Mouse (Mus musculus): ENCODE results near the gene Hist3h2a. TPM values are rescaled to one million over a fixed set of nuclear protein-coding genes. Genes with fewer than 3 reads are reported as not detected.
A peak's percentile ranks its signal among the peaks of the same experiment; 100 is the strongest.

Gene Hist3h2a
- polyA plus RNA-seq, 1 experiment from 2014 or later = 13.7 TPM

- Histone ChIP-seq H3K27ac (peak overlapping the region; percentile 92), H3K27me3 (no peaks in the 10 kb centered on the region; the same call in 1 of the 2 replicates), H3K4me3 (replicated peaks) (peak overlapping the region; percentile 58), H3K4me2 (peak overlapping the region; percentile 74), H3K9me3 (replicated peaks) (no peaks in the 10 kb centered on the region), H3K9ac (peak overlapping the region; percentile 75), H3K4me1 (replicated peaks) (peaks cover 61% of the 10 kb centered on the region), H3K36me3 (peaks cover 35% of the 10 kb centered on the region)
- ATAC-seq (ENCODE audit: low read depth) (peak; percentile 80), DNase-seq (peak; percentile 73)
- WGBS (ENCODE audit: insufficient replicate concordance) = 3% methylated on average over 20 of the region's 20 CpGs
These were observed 26.5 kb upstream of the Hist3h2a start for GRCm38 (mm10) chr11:58927790-58928651.

GRCm38 (mm10) chr11:58929055-58929454 lies 25.4 kb upstream of the Hist3h2a start:
- Histone ChIP-seq H3K27ac (peak overlapping the region; percentile 92), H3K36me3 (peaks cover 35% of the 10 kb centered on the region), H3K9ac (peak overlapping the region; percentile 43; the same call in 1 of the 2 replicates), H3K4me3 (replicated peaks) (no peak overlapping the region), H3K9me3 (replicated peaks) (no peaks in the 10 kb centered on the region), H3K4me2 (no peak overlapping the region), H3K4me1 (replicated peaks) (peaks cover 61% of the 10 kb centered on the region), H3K27me3 (no peaks in the 10 kb centered on the region)
- WGBS (ENCODE audit: insufficient replicate concordance) = 54% methylated on average over 4 of the region's 4 CpGs
- ATAC-seq (ENCODE audit: low read depth) = no peak
- DNase-seq = no peak

DNA sequence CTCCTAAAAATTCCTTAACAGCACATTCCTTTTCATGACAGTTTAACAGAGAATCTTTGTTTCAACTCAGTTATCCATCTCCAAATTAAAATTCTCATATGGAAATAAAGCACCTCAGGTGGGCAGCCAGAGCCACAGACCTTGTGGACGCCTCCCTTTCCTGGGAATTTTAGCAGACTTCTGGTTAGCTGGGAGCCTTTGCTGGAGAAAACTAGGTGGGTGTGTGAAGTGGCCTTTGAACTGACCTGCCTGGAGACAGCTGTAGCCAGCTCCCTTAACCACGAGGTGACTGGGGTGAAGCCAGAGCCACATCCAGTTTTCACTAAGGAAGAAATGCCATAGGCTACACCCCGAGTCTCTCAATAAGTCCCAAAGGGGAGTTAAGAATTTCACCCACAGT lies 24.8 kb upstream of the Hist3h2a start:
- 44% methylated on average over 3 of the region's 3 CpGs for WGBS (ENCODE audit: insufficient replicate concordance)
- Histone ChIP-seq H3K9me3 (replicated peaks) (no peaks in the 10 kb centered on the region), H3K27me3 (no peaks in the 10 kb centered on the region), H3K9ac (peak overlapping the region; percentile 43), H3K4me2 (peak overlapping the region; percentile 21), H3K4me3 (replicated peaks) (no peak overlapping the region), H3K27ac (peak overlapping the region; percentile 92), H3K36me3 (peaks cover 39% of the 10 kb centered on the region), H3K4me1 (replicated peaks) (peaks cover 61% of the 10 kb centered on the region)
- no peak for DNase-seq
- no peak for ATAC-seq (ENCODE audit: low read depth)

- no peaks in the 10 kb centered on the region for H3K27me3 ChIP-seq
- H3K4me3 ChIP-seq (replicated peaks) = no peak overlapping the region
- WGBS (ENCODE audit: insufficient replicate concordance) = 19% methylated on average over 3 of the region's 3 CpGs
- H3K36me3 ChIP-seq = peaks cover 42% of the 10 kb centered on the region
- peaks cover 61% of the 10 kb centered on the region for H3K4me1 ChIP-seq (replicated peaks)
- H3K27ac ChIP-seq = peak overlapping the region; percentile 92
- 0 out of 2 replicates have a peak overlapping the region, but pooled peaks have one; percentile 43 for H3K9ac ChIP-seq
- ATAC-seq (ENCODE audit: low read depth) (peak; percentile 65), DNase-seq (no peak)
- no peaks in the 10 kb centered on the region for H3K9me3 ChIP-seq (replicated peaks)
- H3K4me2 ChIP-seq = no peak overlapping the region
These were observed 24.2 kb upstream of the Hist3h2a start for GRCm38 (mm10) chr11:58930254-58930653.

DNA sequence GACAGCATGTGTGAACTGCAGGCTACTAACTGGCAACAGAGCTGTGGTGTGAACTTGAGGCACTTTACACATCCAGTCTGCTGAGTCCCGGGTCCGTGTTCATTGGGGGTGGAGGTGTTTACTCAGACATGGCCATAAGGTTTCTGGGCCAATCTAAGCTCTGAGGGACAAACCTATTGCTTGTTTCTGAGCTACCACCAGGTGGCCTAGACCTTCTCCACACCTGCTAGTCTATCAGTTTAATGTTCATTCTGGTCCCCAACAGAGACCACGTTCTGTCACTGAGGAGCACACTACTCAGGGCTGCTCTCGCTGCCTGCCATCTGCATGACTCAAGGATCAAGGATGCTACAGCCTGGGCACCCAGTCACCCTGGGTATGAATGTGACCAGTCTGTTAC lies 22.9 kb upstream of the Hist3h2a start:
- 72% methylated on average over 4 of the region's 4 CpGs for WGBS (ENCODE audit: insufficient replicate concordance)
- DNase-seq = no peak
- Histone ChIP-seq H3K4me1 (replicated peaks) (peaks cover 63% of the 10 kb centered on the region), H3K9me3 (replicated peaks) (no peaks in the 10 kb centered on the region), H3K36me3 (peaks cover 54% of the 10 kb centered on the region), H3K9ac (no peak overlapping the region), H3K4me2 (no peak overlapping the region), H3K4me3 (replicated peaks) (no peak overlapping the region), H3K27me3 (no peaks in the 10 kb centered on the region), H3K27ac (peak overlapping the region; percentile 92)
- no peak for ATAC-seq (ENCODE audit: low read depth)

- H3K4me1 ChIP-seq (replicated peaks) = peaks cover 35% of the 10 kb centered on the region
- H3K4me3 ChIP-seq (replicated peaks) = peak overlapping the region; percentile 94
- peak overlapping the region; percentile 98 for H3K9ac ChIP-seq
- WGBS (ENCODE audit: insufficient replicate concordance) = 1% methylated on average over 13 of the region's 13 CpGs
- H3K4me2 ChIP-seq = peak overlapping the region; percentile 96
- peak; percentile 37 for ATAC-seq (ENCODE audit: low read depth)
- peaks cover 7% of the 10 kb centered on the region for H3K27me3 ChIP-seq
- peak overlapping the region; percentile 95 for H3K27ac ChIP-seq
- DNase-seq = no peak
- H3K36me3 ChIP-seq = peaks cover 41% of the 10 kb centered on the region
- no peaks in the 10 kb centered on the region for H3K9me3 ChIP-seq (replicated peaks)
These were observed 16.6 kb upstream of the Hist3h2a start for GRCm38 (mm10) chr11:58937909-58938308.

- peaks cover 13% of the 10 kb centered on the region for H3K27me3 ChIP-seq
- peaks cover 35% of the 10 kb centered on the region for H3K36me3 ChIP-seq
- no peaks in the 10 kb centered on the region for H3K9me3 ChIP-seq (replicated peaks)
- H3K4me2 ChIP-seq = peak within 1 kb of the TSS; percentile 96
- peaks cover 35% of the 10 kb centered on the region for H3K4me1 ChIP-seq (replicated peaks)
- peak within 1 kb of the TSS; percentile 98 for H3K9ac ChIP-seq
- WGBS (ENCODE audit: insufficient replicate concordance) = under 1% methylated on average over 95 of the region's 95 CpGs
- peak; percentile 95 for ATAC-seq (ENCODE audit: low read depth)
- DNase-seq = peak; percentile 79
- H3K27ac ChIP-seq = peak within 1 kb of the TSS; percentile 95
- peak within 1 kb of the TSS; percentile 94 for H3K4me3 ChIP-seq (replicated peaks)
These were observed 16.0 kb upstream of the Hist3h2a start, which contains the start of gene Rnf187 for GRCm38 (mm10) chr11:58938322-58939087. Gene Rnf187 (minus strand): TSS chr11:58938916.

- peak overlapping the region; percentile 95 for H3K27ac ChIP-seq
- H3K27me3 ChIP-seq = peaks cover 18% of the 10 kb centered on the region
- peaks cover 29% of the 10 kb centered on the region for H3K36me3 ChIP-seq
- H3K4me2 ChIP-seq = peak overlapping the region; percentile 96
- 23% methylated on average over 6 of the region's 6 CpGs for WGBS (ENCODE audit: insufficient replicate concordance)
- H3K4me1 ChIP-seq (replicated peaks) = peaks cover 35% of the 10 kb centered on the region
- H3K9me3 ChIP-seq (replicated peaks) = no peaks in the 10 kb centered on the region
- ATAC-seq (ENCODE audit: low read depth) (no peak), DNase-seq (no peak)
- H3K9ac ChIP-seq = peak overlapping the region; percentile 98
- peak overlapping the region; percentile 94 for H3K4me3 ChIP-seq (replicated peaks)
These were observed 15.4 kb upstream of the Hist3h2a start for GRCm38 (mm10) chr11:58939088-58939439.

- 65% methylated on average over 5 of the region's 5 CpGs for WGBS (ENCODE audit: insufficient replicate concordance)
- peaks cover 69% of the 10 kb centered on the region for H3K27me3 ChIP-seq
- no peaks in the 10 kb centered on the region for H3K9me3 ChIP-seq (replicated peaks)
- H3K27ac ChIP-seq = no peak overlapping the region
- DNase-seq = no peak
- H3K9ac ChIP-seq = no peak overlapping the region
- no peaks in the 10 kb centered on the region for H3K36me3 ChIP-seq
- no peak overlapping the region for H3K4me2 ChIP-seq
- no peak for ATAC-seq (ENCODE audit: low read depth)
- H3K4me1 ChIP-seq (replicated peaks) = peaks cover 22% of the 10 kb centered on the region
- no peak overlapping the region for H3K4me3 ChIP-seq (replicated peaks)
These were observed 10.3 kb upstream of the Hist3h2a start for GRCm38 (mm10) chr11:58944136-58944535.

- 53% methylated on average over 3 of the region's 3 CpGs for WGBS (ENCODE audit: insufficient replicate concordance)
These were observed 7.2 kb upstream of the Hist3h2a start for GRCm38 (mm10) chr11:58947306-58947705.

More at GRCm38 (mm10) chr11:58947306-58947705, 7.2 kb upstream of the Hist3h2a start:
- no peak for DNase-seq
- no peaks in the 10 kb centered on the region for H3K9me3 ChIP-seq (replicated peaks)
- peak overlapping the region; percentile 77; the same call in 1 of the 2 replicates for H3K4me2 ChIP-seq
- H3K27me3 ChIP-seq = peaks cover 97% of the 10 kb centered on the region
- no peak overlapping the region for H3K27ac ChIP-seq
- no peaks in the 10 kb centered on the region for H3K36me3 ChIP-seq
- H3K9ac ChIP-seq = peak overlapping the region; percentile 0; the same call in 1 of the 2 replicates
- H3K4me3 ChIP-seq (replicated peaks) = no peak overlapping the region
- ATAC-seq (ENCODE audit: low read depth) = no peak
- H3K4me1 ChIP-seq (replicated peaks) = peaks cover 27% of the 10 kb centered on the region
